Mouse (Mus musculus): ENCODE measurements around the gene Gm4787.

DNA sequence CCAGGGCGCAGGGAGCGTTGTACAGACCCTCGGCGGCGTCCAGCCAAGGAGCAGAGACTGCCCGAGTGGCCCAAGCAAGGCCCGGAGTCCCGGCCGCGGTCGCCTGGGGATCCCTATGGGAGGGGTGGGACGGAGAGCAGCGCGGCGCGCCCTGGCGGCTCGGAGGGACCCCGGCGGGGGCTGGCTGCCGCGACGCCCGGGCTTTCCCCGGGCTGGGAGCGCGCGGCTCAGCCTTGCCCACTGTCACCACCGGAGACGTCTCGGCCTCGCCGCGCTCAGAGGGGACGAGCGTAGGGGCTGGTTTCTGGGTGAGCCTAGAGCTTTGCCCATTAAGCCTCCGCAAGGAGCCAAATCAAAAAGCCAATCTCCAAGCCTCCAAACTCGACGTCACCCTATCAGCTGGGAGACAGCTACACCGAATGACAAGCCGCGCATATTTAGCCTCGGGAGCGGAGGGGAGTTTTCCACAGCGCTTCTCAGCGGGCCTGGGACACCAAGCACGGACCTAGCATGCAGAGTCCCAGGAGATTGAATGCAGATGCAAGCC lies 46.3 kb downstream of the Gm4787 start, which contains the start of gene Slc8a3:
- no peak for TF ChIP-seq CTCF (IDR thresholded peaks at IDR 0.05; ENCODE audit: low read depth)
- no peak for TF ChIP-seq EP300 (optimal IDR thresholded peaks at IDR 0.05)

All from stomach, postnatal 0 days (tissue).